Mouse (Mus musculus): ENCODE results near the gene Riiad1. TPM values are rescaled to one million over a fixed set of nuclear protein-coding genes. Genes with fewer than 3 reads are reported as not detected.

The Riiad1 gene
- 6.5 and 19.3 TPM in 2 replicates for polyA plus RNA-seq (2016; fragmentation: Nextera tagmentation; extraction: Ambion mirVana)

DNA sequence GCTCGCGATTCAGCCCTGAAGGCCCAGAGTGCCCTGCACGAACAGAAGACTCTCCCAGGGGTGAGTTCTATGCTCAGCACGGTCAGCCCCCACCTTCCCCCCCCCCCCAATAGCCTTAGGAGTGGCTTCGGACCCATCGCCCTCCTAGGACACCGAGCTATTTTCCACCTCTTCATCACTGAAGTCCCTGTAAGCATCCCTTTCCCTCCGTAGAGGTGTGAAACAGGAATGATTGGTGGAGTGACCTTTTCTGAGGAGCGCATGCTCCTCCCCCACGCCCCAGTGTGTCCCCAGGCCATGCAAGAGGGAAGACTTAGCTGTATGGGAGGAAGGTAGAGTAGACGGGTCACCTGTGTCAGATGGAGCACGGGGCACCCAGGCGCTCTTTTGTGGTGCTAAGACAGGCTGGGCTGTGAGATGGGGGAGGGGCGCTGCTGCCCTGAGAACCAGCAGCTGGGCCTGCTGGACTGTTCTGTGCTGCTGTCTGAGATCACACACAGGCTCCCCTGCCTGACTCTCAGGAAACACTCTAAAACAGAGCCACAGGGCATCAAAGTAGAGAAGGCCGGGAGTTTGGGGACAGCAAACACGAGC is at the start of gene Riiad1:
Riiad1 (minus strand) TSS at position 51 of the 594 bp plus-strand sequence.
- peak within 1 kb of the TSS; percentile 92 for H3K27ac ChIP-seq
- peak; percentile 40 for DNase-seq (ENCODE audit: low spot score)
- H3K9me3 ChIP-seq = no peaks in the 10 kb centered on the region
- H3K4me1 ChIP-seq (replicated peaks) = peaks cover 94% of the 10 kb centered on the region
- H3K36me3 ChIP-seq = peaks cover 11% of the 10 kb centered on the region; the same call in 1 of the 2 replicates
- peaks cover 30% of the 10 kb centered on the region for H3K27me3 ChIP-seq (ENCODE audit: insufficient read depth, poor library complexity, severe bottlenecking)
- WGBS = 7% methylated on average over 16 of the region's 16 CpGs
- peak within 1 kb of the TSS; percentile 59 for H3K4me3 ChIP-seq

- H3K27me3 ChIP-seq (ENCODE audit: insufficient read depth, poor library complexity, severe bottlenecking) = no peaks in the 10 kb centered on the region
- no peaks in the 10 kb centered on the region for H3K4me1 ChIP-seq (replicated peaks)
- H3K4me3 ChIP-seq = no peak overlapping the region
- WGBS = 77% methylated on average over 2 of the region's 2 CpGs
- peaks cover 51% of the 10 kb centered on the region for H3K36me3 ChIP-seq
- no peaks in the 10 kb centered on the region for H3K9me3 ChIP-seq
- no peak for DNase-seq (ENCODE audit: low spot score)
- no peak overlapping the region for H3K27ac ChIP-seq
Measured at GRCm38 (mm10) chr3:94526731-94527130, 46.6 kb upstream of the Riiad1 start.

DNA sequence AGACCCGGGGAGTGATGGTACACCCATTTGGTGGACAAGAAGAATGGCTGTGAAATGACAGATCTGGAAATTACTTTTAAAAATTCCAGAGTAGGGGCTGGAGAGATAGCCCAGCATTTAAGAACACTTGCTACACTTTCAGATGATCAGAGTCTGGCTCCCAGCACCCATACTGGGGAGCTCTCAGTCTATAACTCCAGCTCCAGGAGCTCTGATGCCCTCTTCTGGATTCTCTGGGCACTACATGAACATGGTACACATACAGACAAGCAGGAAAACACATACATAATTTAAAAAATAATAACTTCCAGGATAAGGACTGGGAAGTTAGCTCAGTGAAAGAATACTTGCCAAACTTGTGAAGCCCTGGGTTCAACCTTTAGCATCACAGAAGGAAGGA is 26.5 kb upstream of the Riiad1 start:
- no peak overlapping the region for H3K27ac ChIP-seq
- 0 out of 2 replicates have a peak, but pooled peaks cover 4% of the 10 kb centered on the region for H3K9me3 ChIP-seq
- no peaks in the 10 kb centered on the region for H3K4me1 ChIP-seq (replicated peaks)
- no peak for DNase-seq (ENCODE audit: low spot score)
- peaks cover 65% of the 10 kb centered on the region for H3K36me3 ChIP-seq
- H3K27me3 ChIP-seq (ENCODE audit: insufficient read depth, poor library complexity, severe bottlenecking) = no peaks in the 10 kb centered on the region
- 96% methylated on average over 1 of the region's 1 CpGs for WGBS
- no peak overlapping the region for H3K4me3 ChIP-seq

DNA sequence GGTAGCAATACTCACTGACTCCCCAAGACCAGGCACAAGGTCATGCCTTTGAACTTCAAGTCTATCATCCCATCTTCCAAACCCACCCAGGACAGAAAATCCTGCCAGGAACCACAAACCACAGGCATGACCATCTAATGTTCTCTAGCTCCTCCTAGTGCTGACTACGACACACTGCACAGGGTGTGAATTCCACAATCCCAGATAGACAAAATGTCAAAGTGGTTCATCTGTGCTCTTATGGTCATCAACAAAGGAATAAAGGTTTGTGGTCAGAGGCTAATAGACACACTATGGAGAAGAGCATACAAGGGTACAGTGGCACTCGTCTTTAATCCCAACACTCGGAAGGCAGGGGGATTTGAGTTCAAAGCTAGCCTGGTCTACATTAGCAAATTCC is 22.1 kb upstream of the Riiad1 start:
- Histone ChIP-seq H3K9me3 (0 out of 2 replicates have a peak, but pooled peaks cover 4% of the 10 kb centered on the region), H3K27ac (no peak overlapping the region), H3K4me3 (no peak overlapping the region), H3K27me3 (ENCODE audit: insufficient read depth, poor library complexity, severe bottlenecking) (no peaks in the 10 kb centered on the region), H3K4me1 (replicated peaks) (no peaks in the 10 kb centered on the region), H3K36me3 (peaks cover 59% of the 10 kb centered on the region)
- WGBS = 73% methylated on average over 3 of the region's 3 CpGs
- DNase-seq (ENCODE audit: low spot score) = no peak

DNA sequence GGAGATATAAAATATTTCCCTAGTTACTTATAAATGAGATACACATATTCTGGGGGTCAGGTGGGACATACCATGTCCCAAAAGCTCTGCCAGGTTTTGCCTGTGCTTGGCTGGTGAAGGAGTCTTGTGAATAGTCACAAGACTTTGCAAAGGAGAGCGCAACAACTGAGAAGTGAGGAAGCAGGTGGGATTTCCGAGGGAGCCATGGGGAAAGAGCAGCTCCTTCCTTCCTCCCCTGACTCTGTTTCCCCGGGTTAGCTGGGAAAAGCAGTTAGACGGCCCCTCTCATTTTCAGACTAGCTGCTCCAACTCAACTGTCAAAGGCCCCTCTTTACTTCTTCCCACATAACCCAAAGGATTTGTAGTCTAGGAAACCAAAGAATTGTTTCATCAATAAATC is 17.0 kb upstream of the Riiad1 start:
- H3K27me3 ChIP-seq (ENCODE audit: insufficient read depth, poor library complexity, severe bottlenecking) = no peaks in the 10 kb centered on the region
- no peak overlapping the region for H3K27ac ChIP-seq
- H3K4me1 ChIP-seq (replicated peaks) = no peaks in the 10 kb centered on the region
- no peaks in the 10 kb centered on the region for H3K9me3 ChIP-seq
- no peak overlapping the region for H3K4me3 ChIP-seq
- WGBS = 90% methylated on average over 4 of the region's 4 CpGs
- no peak for DNase-seq (ENCODE audit: low spot score)
- peaks cover 65% of the 10 kb centered on the region for H3K36me3 ChIP-seq

- DNase-seq (ENCODE audit: low spot score) = no peak
- 81% methylated on average over 6 of the region's 6 CpGs for WGBS
- peaks cover 77% of the 10 kb centered on the region for H3K4me1 ChIP-seq (replicated peaks)
- H3K27me3 ChIP-seq (ENCODE audit: insufficient read depth, poor library complexity, severe bottlenecking) = no peaks in the 10 kb centered on the region
- H3K27ac ChIP-seq = 0 out of 2 replicates have a peak overlapping the region, but pooled peaks have one; percentile 1
- H3K36me3 ChIP-seq = peaks cover 73% of the 10 kb centered on the region
- no peaks in the 10 kb centered on the region for H3K9me3 ChIP-seq
- H3K4me3 ChIP-seq = no peak overlapping the region
Measured at GRCm38 (mm10) chr3:94487581-94487980, 7.4 kb upstream of the Riiad1 start.

- no peak for DNase-seq (ENCODE audit: low spot score)
- no peaks in the 10 kb centered on the region for H3K9me3 ChIP-seq
- H3K27ac ChIP-seq = peak overlapping the region; percentile 87; the same call in 1 of the 2 replicates
- WGBS = 73% methylated on average over 7 of the region's 7 CpGs
- H3K4me3 ChIP-seq = no peak overlapping the region
- H3K27me3 ChIP-seq (ENCODE audit: insufficient read depth, poor library complexity, severe bottlenecking) = peaks cover 4% of the 10 kb centered on the region; the same call in 1 of the 2 replicates
- H3K4me1 ChIP-seq (replicated peaks) = peaks cover 88% of the 10 kb centered on the region
- peaks cover 63% of the 10 kb centered on the region for H3K36me3 ChIP-seq
Measured at GRCm38 (mm10) chr3:94485922-94486321, 5.8 kb upstream of the Riiad1 start.

- 12% methylated on average over 20 of the region's 20 CpGs for WGBS
- Histone ChIP-seq H3K36me3 (peaks cover 44% of the 10 kb centered on the region), H3K4me3 (peak overlapping the region; percentile 35), H3K4me1 (replicated peaks) (peaks cover 91% of the 10 kb centered on the region), H3K9me3 (no peaks in the 10 kb centered on the region), H3K27ac (peak overlapping the region; percentile 87), H3K27me3 (ENCODE audit: insufficient read depth, poor library complexity, severe bottlenecking) (peaks cover 23% of the 10 kb centered on the region)
- DNase-seq (ENCODE audit: low spot score) = peak; percentile 96
Measured at GRCm38 (mm10) chr3:94483790-94484439, 3.8 kb upstream of the Riiad1 start.

DNA sequence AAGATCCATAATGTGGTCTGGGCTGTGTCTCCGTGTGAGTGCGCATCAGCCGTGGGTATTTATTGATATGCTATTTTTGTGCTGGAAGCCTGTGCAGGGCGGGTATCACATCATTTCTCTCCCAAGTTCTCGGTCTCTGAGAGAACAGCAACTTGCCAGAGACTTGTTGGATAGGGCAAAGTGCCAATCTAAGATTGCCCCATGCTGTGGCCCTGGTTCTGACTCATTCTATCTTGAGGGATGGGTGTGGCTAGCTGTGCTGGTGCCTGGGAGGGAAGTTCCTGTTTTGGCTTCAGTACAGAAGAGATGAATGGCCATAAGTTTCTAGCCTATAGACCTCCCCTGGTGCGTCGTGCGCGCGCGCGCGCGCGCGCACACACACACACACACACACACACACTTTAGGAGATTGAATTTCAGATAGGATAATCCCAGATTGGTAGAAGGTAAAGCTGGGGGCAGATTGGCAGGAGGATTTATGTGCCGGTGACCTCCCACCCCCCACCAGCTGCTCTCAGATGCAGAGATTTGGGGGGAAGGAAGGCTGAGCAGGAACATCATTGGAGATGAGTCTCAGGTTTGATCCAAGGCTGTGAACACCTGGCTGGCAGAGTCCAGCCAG is 2.7 kb upstream of the Riiad1 start:
- Histone ChIP-seq H3K36me3 (peaks cover 33% of the 10 kb centered on the region), H3K27ac (peak overlapping the region; percentile 87), H3K4me1 (replicated peaks) (peaks cover 98% of the 10 kb centered on the region), H3K9me3 (no peaks in the 10 kb centered on the region), H3K4me3 (no peak overlapping the region), H3K27me3 (ENCODE audit: insufficient read depth, poor library complexity, severe bottlenecking) (peaks cover 30% of the 10 kb centered on the region)
- DNase-seq (ENCODE audit: low spot score) = no peak
- 85% methylated on average over 17 of the region's 17 CpGs for WGBS

GRCm38 (mm10) chr3:94481429-94481828 is 1.3 kb upstream of the Riiad1 start:
- 73% methylated on average over 4 of the region's 4 CpGs for WGBS
- Histone ChIP-seq H3K9me3 (no peaks in the 10 kb centered on the region), H3K4me1 (replicated peaks) (peaks cover 98% of the 10 kb centered on the region), H3K27ac (0 out of 2 replicates have a peak overlapping the region, but pooled peaks have one; percentile 2), H3K27me3 (ENCODE audit: insufficient read depth, poor library complexity, severe bottlenecking) (peaks cover 30% of the 10 kb centered on the region), H3K4me3 (no peak overlapping the region; the same call in 1 of the 2 replicates), H3K36me3 (peaks cover 19% of the 10 kb centered on the region)
- DNase-seq (ENCODE audit: low spot score) = no peak

DNA sequence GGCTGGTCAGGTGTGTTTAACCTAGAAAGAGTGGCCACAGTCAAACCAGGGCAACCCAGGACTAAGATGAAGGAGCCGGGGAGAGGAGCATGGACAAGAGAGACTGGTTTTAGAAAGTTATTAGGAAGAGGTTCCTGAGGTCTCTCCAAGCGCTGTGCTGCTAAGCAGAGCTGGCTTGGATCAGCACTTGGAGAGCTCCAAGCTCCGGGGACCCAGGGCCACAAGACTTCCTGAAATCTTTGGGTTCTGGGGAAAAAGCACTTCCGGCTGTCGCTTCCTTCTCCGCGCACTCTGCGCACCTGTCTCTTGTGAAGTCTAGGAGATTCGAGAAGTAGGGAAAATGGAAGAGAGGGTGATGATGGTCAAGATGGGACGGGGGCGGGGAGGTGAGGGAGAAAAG is 577 bp downstream of the Riiad1 start:
- peak; percentile 48 for DNase-seq (ENCODE audit: low spot score)
- Histone ChIP-seq H3K27ac (peak overlapping the region; percentile 92), H3K27me3 (ENCODE audit: insufficient read depth, poor library complexity, severe bottlenecking) (peaks cover 30% of the 10 kb centered on the region), H3K4me3 (peak overlapping the region; percentile 59), H3K9me3 (no peaks in the 10 kb centered on the region), H3K4me1 (replicated peaks) (peaks cover 85% of the 10 kb centered on the region), H3K36me3 (0 out of 2 replicates have a peak, but pooled peaks cover 5% of the 10 kb centered on the region)
- WGBS = 7% methylated on average over 11 of the region's 11 CpGs

- Histone ChIP-seq H3K4me1 (replicated peaks) (peaks cover 84% of the 10 kb centered on the region), H3K27me3 (ENCODE audit: insufficient read depth, poor library complexity, severe bottlenecking) (peaks cover 30% of the 10 kb centered on the region), H3K27ac (peak overlapping the region; percentile 92), H3K36me3 (0 out of 2 replicates have a peak, but pooled peaks cover 5% of the 10 kb centered on the region), H3K9me3 (no peaks in the 10 kb centered on the region), H3K4me3 (peak overlapping the region; percentile 59)
- DNase-seq (ENCODE audit: low spot score) = peak; percentile 55
- WGBS = 7% methylated on average over 9 of the region's 9 CpGs
Measured at GRCm38 (mm10) chr3:94478591-94479169, 1.5 kb downstream of the Riiad1 start.
